In the genomic region with DNA sequence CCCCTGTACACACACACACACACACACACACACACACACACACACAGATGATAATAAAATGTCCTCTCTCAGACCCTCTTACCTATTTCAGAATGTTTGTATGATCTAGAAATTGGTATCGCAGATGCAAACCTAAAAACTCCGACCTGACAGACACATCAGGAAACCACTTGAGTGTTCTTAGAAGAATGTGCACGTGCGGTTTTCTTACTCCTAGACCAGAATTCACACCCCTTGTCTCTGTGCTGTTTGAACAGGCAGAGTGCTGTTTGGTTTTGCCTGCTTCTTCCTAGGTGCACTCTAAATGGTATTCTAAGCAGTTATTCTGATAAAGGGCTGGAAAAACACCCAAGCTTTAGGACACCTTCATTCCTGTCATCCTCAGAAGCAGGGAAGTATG, we compare ENCODE assay signal across 11 mouse cellular contexts.
A peak's percentile ranks its signal among the peaks of the same experiment; 100 is the strongest.
DNase-seq lines count a peak whose midpoint lies in the region; ATAC-seq and TF ChIP-seq lines count a peak whose summit lies in the region.
"Had no signal": no experiment of that assay in that cellular context is flagged by ENCODE, and none has a peak within 500 bp of the region (broad histone marks: within the 10 kb centered on the region; RNA-seq: fewer than 3 reads in every experiment).

No protein-coding gene starts in this region.

- H3K79me2 ChIP-seq in MEL (ENCODE audit: control insufficient read depth, insufficient read depth, low read length, poor library complexity), result no peaks in the 10 kb centered on the region

- TF ChIP-seq POLR2A in MEL (IDR thresholded peaks at IDR 0.05; ENCODE audit: control insufficient read depth in 1 of 2, insufficient read depth in 1 of 2, low read depth in 1 of 2, low read length in 2 of 2, poor library complexity in 1 of 2), result no peak

- no peak overlapping the region for H3K4me3 ChIP-seq in heart, embryonic 12.5 days
- H3K4me3 ChIP-seq in left cerebral cortex, adult 2 months, result no peak overlapping the region
- peak overlapping the region; percentile 3 to 37; a peak in 3 of 4 replicates for H3K4me3 ChIP-seq in MEL (ENCODE audit: control insufficient read depth in 1 of 2, insufficient read depth in 1 of 2, low read depth in 2 of 2, low read length in 2 of 2)
- H3K4me3 ChIP-seq: limb, embryonic 13.5 days had no signal

- peaks cover 4% of the 10 kb centered on the region; the same call in 1 of the 2 replicates for H3K36me3 ChIP-seq in heart, embryonic 12.5 days
- peaks cover 0 to 16% of the 10 kb centered on the region in 2 experiments; a peak in 2 of 4 replicates for H3K36me3 ChIP-seq in MEL (ENCODE audit: control insufficient read depth in 1 of 2, insufficient read depth in 2 of 2, low read length in 2 of 2)

- no peak for TF ChIP-seq EP300 in MEL (IDR thresholded peaks at IDR 0.05; ENCODE audit: low read depth in 1 of 2, low read length in 2 of 2)

- peaks cover 42% of the 10 kb centered on the region for H3K4me1 ChIP-seq in heart, embryonic 12.5 days (replicated peaks)
- H3K4me1 ChIP-seq in MEL (ENCODE audit: control insufficient read depth in 1 of 2, insufficient read depth in 2 of 2, low read length in 2 of 2), result peaks cover 7 to 19% of the 10 kb centered on the region in 2 experiments

- ATAC-seq in heart, embryonic 12.5 days (ENCODE audit: insufficient number of reproducible peaks, low FRiP score), result no peak
- ATAC-seq in inflammation-experienced regulatory T-cells, adult 6 months, result peak; percentile 33
- ATAC-seq: forebrain, embryonic 16.5 days had no signal

- no peak for TF ChIP-seq CTCF in left cerebral cortex, adult 2 months (IDR thresholded peaks at IDR 0.05)
- no peak for TF ChIP-seq CTCF in MEL (IDR thresholded peaks at IDR 0.05 in 2 of 3, conservative IDR thresholded peaks at IDR 0.05 in 1 of 3; ENCODE audit: control insufficient read depth in 1 of 3, insufficient read depth in 1 of 3, low read depth in 2 of 3, low read length in 3 of 3, poor library complexity in 1 of 3, severe bottlenecking in 1 of 3)

- intact Hi-C loops in heart, postnatal 36 days (cut with DNase I), result loop anchor here (5.0 kb wide), 1 partner anchor 114 kb away; no protein-coding TSS in a partner anchor
- intact Hi-C loops in left cerebral cortex, adult 2 months (cut with DNase I), result no loop called here
- intact Hi-C loops in left cerebral cortex, postnatal 14 days (cut with DNase I), result no loop called here

- 55% methylated on average over 4 of the region's 4 CpGs for WGBS in heart, embryonic 12.5 days

- no peak overlapping the region for H3K4me2 ChIP-seq in heart, embryonic 12.5 days
- H3K4me2 ChIP-seq: limb, embryonic 13.5 days had no signal

- no peaks in the 10 kb centered on the region for H3K27me3 ChIP-seq in heart, embryonic 12.5 days (replicated peaks)
- H3K27me3 ChIP-seq in MEL (ENCODE audit: control insufficient read depth in 1 of 2, insufficient read depth in 2 of 2, low read length in 2 of 2), result no peaks in the 10 kb centered on the region
- H3K27me3 ChIP-seq: limb, embryonic 13.5 days had no signal

- peak overlapping the region; percentile 34; the same call in 1 of the 2 replicates for H3K9ac ChIP-seq in heart, embryonic 12.5 days
- peak overlapping the region; percentile 58 for H3K9ac ChIP-seq in MEL (ENCODE audit: control insufficient read depth, low read depth, low read length, poor library complexity, severe bottlenecking)
- H3K9ac ChIP-seq: limb, embryonic 13.5 days had no signal

- peaks cover 4% of the 10 kb centered on the region for H3K9me3 ChIP-seq in heart, embryonic 12.5 days (replicated peaks)
- H3K9me3 ChIP-seq in MEL (replicated peaks; ENCODE audit: insufficient read depth, low read length), result no peaks in the 10 kb centered on the region

- DNase-seq in heart, postnatal 36 days, result no peak
- DNase-seq in left cerebral cortex, adult 2 months (ENCODE audit: extremely low spot score in 1 of 2, low spot score in 2 of 2), result no peak
- no peak for DNase-seq in left cerebral cortex, postnatal 14 days (ENCODE audit: low spot score in 2 of 2)
- no peak for DNase-seq in MEL (ENCODE audit: low read depth, low spot score)
- DNase-seq in ovary, adult 18-20 months (ENCODE audit: low spot score), result no peak
- DNase-seq in retina, embryonic 14.5 days (ENCODE audit: low spot score), result no peak
- DNase-seq: cerebellum, postnatal 25 days had no signal

- TF ChIP-seq RAD21 in MEL (IDR thresholded peaks at IDR 0.05; ENCODE audit: low read depth, low read length), result no peak

- peak overlapping the region; percentile 20 for H3K27ac ChIP-seq in heart, embryonic 12.5 days (ENCODE audit: poor library complexity, severe bottlenecking)
- H3K27ac ChIP-seq in left cerebral cortex, adult 2 months, result peak overlapping the region; percentile 8; the same call in 1 of the 2 replicates
- H3K27ac ChIP-seq in MEL (ENCODE audit: control insufficient read depth, low read depth, low read length), result peak overlapping the region; percentile 86
- H3K27ac ChIP-seq: limb, embryonic 13.5 days had no signal

TF ChIP-seq in MEL, 35 proteins besides CTCF, POLR2A, EP300 and RAD21:
- TF ChIP-seq UBTF (IDR thresholded peaks at IDR 0.05; ENCODE audit: borderline replicate concordance, insufficient read depth, low read depth, low read length), result no peak
- no peak for TF ChIP-seq NELFE (IDR thresholded peaks at IDR 0.05; ENCODE audit: low read depth, low read length)
- no peak for TF ChIP-seq MAX (IDR thresholded peaks at IDR 0.05; ENCODE audit: low read length)
- TF ChIP-seq POLR2AphosphoS5 (IDR thresholded peaks at IDR 0.05; ENCODE audit: borderline replicate concordance, low read depth, low read length), result no peak
- TF ChIP-seq JUND (IDR thresholded peaks at IDR 0.05; ENCODE audit: low read depth, low read length), result no peak
- no peak for TF ChIP-seq ELF1 (IDR thresholded peaks at IDR 0.05; ENCODE audit: low read depth, low read length)
- TF ChIP-seq CHD1 (IDR thresholded peaks at IDR 0.05; ENCODE audit: low read depth, low read length), result no peak
- TF ChIP-seq MAFK (IDR thresholded peaks at IDR 0.05; ENCODE audit: borderline replicate concordance, low read depth, low read length), result no peak
- TF ChIP-seq ETS1 (IDR thresholded peaks at IDR 0.05; ENCODE audit: low read depth, low read length), result no peak
- no peak for TF ChIP-seq USF1 (IDR thresholded peaks at IDR 0.05; ENCODE audit: low read depth, low read length)
- TF ChIP-seq MYC (IDR thresholded peaks at IDR 0.05; ENCODE audit: low read depth, low read length), result no peak
- no peak for TF ChIP-seq USF2 (IDR thresholded peaks at IDR 0.05; ENCODE audit: borderline replicate concordance in 1 of 2, insufficient read depth in 1 of 2, low read depth in 1 of 2, low read length in 2 of 2)
- no peak for TF ChIP-seq GABPA (IDR thresholded peaks at IDR 0.05; ENCODE audit: low read depth, low read length)
- TF ChIP-seq RCOR1 (IDR thresholded peaks at IDR 0.05; ENCODE audit: low read depth, low read length), result no peak
- no peak for TF ChIP-seq ZC3H11A (IDR thresholded peaks at IDR 0.05; ENCODE audit: low read depth, low read length)
- no peak for TF ChIP-seq SIN3A (IDR thresholded peaks at IDR 0.05; ENCODE audit: low read length)

Comparison
In these comparisons a context has a peak if more than half of its experiments do, and no peak if none do; other contexts are left out.
1. H3K27ac ChIP-seq: peak in every context shown above with its lines; median percentile 86 in MEL; 20 in heart, embryonic 12.5 days; 8 in left cerebral cortex, adult 2 months.
2. H3K4me3 ChIP-seq: peak in MEL (2 of 2); none in heart, embryonic 12.5 days (single experiment) and left cerebral cortex, adult 2 months (single experiment).